Mouse (Mus musculus): Measurements from ENCODE around the gene Camk2n2. TPM values are rescaled to one million over a fixed set of nuclear protein-coding genes. Genes with fewer than 3 reads are reported as not detected.
A peak's percentile ranks its signal among the peaks of the same experiment; 100 is the strongest.

The Camk2n2 gene
- polyA plus RNA-seq, 1 experiment, result 2.3 TPM

DNA sequence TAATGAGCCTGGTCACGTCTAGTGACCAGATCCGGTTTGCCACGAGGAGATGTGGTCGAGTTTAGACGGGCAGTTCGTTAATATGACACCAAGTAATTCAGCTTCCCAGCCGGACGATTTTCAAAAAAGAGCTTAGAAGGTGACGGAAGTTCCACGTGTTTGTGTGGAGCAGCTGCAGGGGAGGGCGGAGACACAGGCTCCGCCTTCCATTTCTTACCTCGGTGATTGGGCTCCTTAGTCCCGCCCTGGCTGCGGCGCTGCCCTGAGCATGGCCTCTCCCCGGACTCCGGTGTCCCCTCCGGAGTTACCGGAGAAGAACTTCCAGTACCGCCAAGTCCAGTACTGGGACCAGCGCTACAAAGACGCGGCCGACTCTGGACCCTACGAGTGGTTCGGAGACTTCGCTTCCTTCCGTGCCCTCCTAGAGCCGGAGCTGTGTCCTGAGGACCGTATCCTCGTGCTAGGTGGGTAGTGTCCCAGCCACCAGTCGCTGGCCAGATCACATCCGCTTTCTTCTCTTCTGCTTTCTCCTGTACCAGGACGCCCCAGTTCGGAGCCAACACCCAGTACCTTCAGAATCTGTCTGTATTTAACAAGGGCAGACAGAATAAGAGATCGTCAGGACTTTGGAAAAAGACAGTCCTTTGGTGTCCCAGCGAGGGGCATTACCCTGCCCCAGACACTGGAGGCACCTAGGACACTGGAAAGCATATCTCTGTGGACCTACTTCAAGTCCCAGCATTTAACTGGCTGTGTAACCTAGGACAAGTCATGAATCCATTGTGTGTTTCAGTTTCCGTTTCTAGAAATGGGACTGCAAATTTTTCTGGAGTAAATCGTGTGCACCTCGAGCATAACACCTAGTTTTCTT, 9.5 kb downstream of the Camk2n2 start, which contains the start of the genes Eef1akmt4, Gm49333 and Alg3:
Eef1akmt4 (plus strand) TSS at position 237 of the 871 bp plus-strand sequence.
Gm49333 (plus strand) TSS at position 254 of the 871 bp plus-strand sequence.
Alg3 (minus strand) TSS at position 379 of the 871 bp plus-strand sequence.
- H3K36me3 ChIP-seq (replicated peaks; ENCODE audit: low read length), result peaks cover 32% of the 10 kb centered on the region
- no peaks in the 10 kb centered on the region for H3K27me3 ChIP-seq (replicated peaks)
- H3K4me3 ChIP-seq (replicated peaks), result peak within 1 kb of the TSS; percentile 97
- peaks cover 37% of the 10 kb centered on the region for H3K4me1 ChIP-seq
- TF ChIP-seq GATA1 (IDR thresholded peaks at IDR 0.05; ENCODE audit: borderline replicate concordance, low read length) (no peak), FLI1 (IDR thresholded peaks at IDR 0.05; ENCODE audit: low read length) (no peak)
- H3K9me3 ChIP-seq, result no peaks in the 10 kb centered on the region

GRCm38 (mm10) chr16:20610501-20611356, 10.4 kb downstream of the Camk2n2 start:
- H3K27me3 ChIP-seq (replicated peaks), result no peaks in the 10 kb centered on the region
- TF ChIP-seq FLI1 (IDR thresholded peaks at IDR 0.05; ENCODE audit: low read length) (no peak), GATA1 (IDR thresholded peaks at IDR 0.05; ENCODE audit: borderline replicate concordance, low read length) (no peak)
- no peaks in the 10 kb centered on the region for H3K9me3 ChIP-seq
- peak overlapping the region; percentile 97 for H3K4me3 ChIP-seq (replicated peaks)
- H3K4me1 ChIP-seq, result peaks cover 43% of the 10 kb centered on the region
- peaks cover 41% of the 10 kb centered on the region for H3K36me3 ChIP-seq (replicated peaks; ENCODE audit: low read length)

GRCm38 (mm10) chr16:20604705-20605104, 16.4 kb downstream of the Camk2n2 start:
- no peak overlapping the region for H3K4me3 ChIP-seq (replicated peaks)
- H3K4me1 ChIP-seq, result peaks cover 23% of the 10 kb centered on the region
- H3K9me3 ChIP-seq, result peaks cover 6% of the 10 kb centered on the region; the same call in 1 of the 2 replicates
- peaks cover 16% of the 10 kb centered on the region for H3K27me3 ChIP-seq (replicated peaks)
- TF ChIP-seq GATA1 (IDR thresholded peaks at IDR 0.05; ENCODE audit: borderline replicate concordance, low read length) (no peak), FLI1 (IDR thresholded peaks at IDR 0.05; ENCODE audit: low read length) (no peak)
- H3K36me3 ChIP-seq (replicated peaks; ENCODE audit: low read length), result peaks cover 57% of the 10 kb centered on the region

DNA sequence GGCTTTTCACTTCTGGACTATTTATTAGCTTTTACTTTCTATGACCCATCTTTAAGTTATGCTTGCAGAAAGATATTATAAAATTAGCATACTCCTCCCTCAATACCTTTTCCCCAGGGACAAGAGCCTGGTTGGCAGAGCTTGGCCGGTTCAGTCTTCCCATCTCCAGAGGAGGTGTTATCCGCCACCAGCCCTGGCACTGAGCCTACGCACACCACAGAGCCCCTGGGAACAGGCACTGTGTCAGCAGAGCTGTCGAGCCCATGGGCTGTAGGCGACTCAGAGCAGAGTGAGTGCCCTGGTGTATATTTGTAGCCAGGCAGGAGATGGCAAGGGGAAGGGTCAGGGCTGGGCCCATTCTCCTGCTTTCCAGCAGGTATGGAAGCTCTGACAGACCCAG, 20.6 kb downstream of the Camk2n2 start:
- Histone ChIP-seq H3K36me3 (replicated peaks; ENCODE audit: low read length) (peaks cover 19% of the 10 kb centered on the region), H3K27me3 (replicated peaks) (peaks cover 44% of the 10 kb centered on the region), H3K4me1 (peaks cover under 1% of the 10 kb centered on the region; the same call in 1 of the 2 replicates), H3K9me3 (peaks cover 6% of the 10 kb centered on the region; the same call in 1 of the 2 replicates), H3K4me3 (replicated peaks) (no peak overlapping the region)
- no peak for TF ChIP-seq FLI1 (IDR thresholded peaks at IDR 0.05; ENCODE audit: low read length)
- TF ChIP-seq GATA1 (IDR thresholded peaks at IDR 0.05; ENCODE audit: borderline replicate concordance, low read length), result no peak

GRCm38 (mm10) chr16:20596687-20597441, 24.2 kb downstream of the Camk2n2 start:
- Histone ChIP-seq H3K4me1 (peaks cover 6% of the 10 kb centered on the region), H3K4me3 (replicated peaks) (no peak overlapping the region), H3K27me3 (replicated peaks) (peaks cover 78% of the 10 kb centered on the region)

GRCm38 (mm10) chr16:20595737-20596136, 25.4 kb downstream of the Camk2n2 start:
- Histone ChIP-seq H3K9me3 (no peaks in the 10 kb centered on the region), H3K36me3 (replicated peaks; ENCODE audit: low read length) (no peaks in the 10 kb centered on the region), H3K27me3 (replicated peaks) (peaks cover 81% of the 10 kb centered on the region), H3K4me3 (replicated peaks) (no peak overlapping the region), H3K4me1 (peaks cover 16% of the 10 kb centered on the region)
- TF ChIP-seq GATA1 (IDR thresholded peaks at IDR 0.05; ENCODE audit: borderline replicate concordance, low read length) (no peak), FLI1 (IDR thresholded peaks at IDR 0.05; ENCODE audit: low read length) (no peak)

More at GRCm38 (mm10) chr16:20596687-20597441, 24.2 kb downstream of the Camk2n2 start:
- Histone ChIP-seq H3K36me3 (replicated peaks; ENCODE audit: low read length) (no peaks in the 10 kb centered on the region), H3K9me3 (peaks cover 2% of the 10 kb centered on the region; the same call in 1 of the 2 replicates)
- TF ChIP-seq FLI1 (IDR thresholded peaks at IDR 0.05; ENCODE audit: low read length), result no peak
- no peak for TF ChIP-seq GATA1 (IDR thresholded peaks at IDR 0.05; ENCODE audit: borderline replicate concordance, low read length)

GRCm38 (mm10) chr16:20595060-20595673, 25.9 kb downstream of the Camk2n2 start:
- Histone ChIP-seq H3K36me3 (replicated peaks; ENCODE audit: low read length) (no peaks in the 10 kb centered on the region), H3K9me3 (no peaks in the 10 kb centered on the region), H3K27me3 (replicated peaks) (peaks cover 83% of the 10 kb centered on the region), H3K4me3 (replicated peaks) (no peak overlapping the region), H3K4me1 (peaks cover 21% of the 10 kb centered on the region)
- no peak for TF ChIP-seq FLI1 (IDR thresholded peaks at IDR 0.05; ENCODE audit: low read length)
- TF ChIP-seq GATA1 (IDR thresholded peaks at IDR 0.05; ENCODE audit: borderline replicate concordance, low read length), result no peak

GRCm38 (mm10) chr16:20591076-20591705, 29.9 kb downstream of the Camk2n2 start:
- Histone ChIP-seq H3K4me3 (replicated peaks) (peak overlapping the region; percentile 81), H3K4me1 (peaks cover 33% of the 10 kb centered on the region), H3K9me3 (peaks cover 8% of the 10 kb centered on the region), H3K36me3 (replicated peaks; ENCODE audit: low read length) (no peaks in the 10 kb centered on the region), H3K27me3 (replicated peaks) (peaks cover 87% of the 10 kb centered on the region)
- no peak for TF ChIP-seq FLI1 (IDR thresholded peaks at IDR 0.05; ENCODE audit: low read length)
- no peak for TF ChIP-seq GATA1 (IDR thresholded peaks at IDR 0.05; ENCODE audit: borderline replicate concordance, low read length)
